Mouse (Mus musculus) midbrain, embryonic 12.5 days (tissue): ENCODE data around the gene Gm4553. TPM values are rescaled to one million over a fixed set of nuclear protein-coding genes. Genes with fewer than 3 reads are reported as not detected.
"Not testable (repeated sequence)": the region's sequence is repeated elsewhere in the genome, so short reads cannot be mapped to it uniquely, and the experiment has no call there.

Experiments used
- ATAC-seq: fragments of 200-750 bp; cut with Nextera tagmentation; 2 replicates; pipeline ENCODE4 v1.8.0; 2017; ENCODE audit warnings: low read depth, moderate TSS enrichment, moderate library complexity; ENCODE audit not compliant: low FRiP score
- H3K27ac ChIP-seq: fragments of 300-500 bp; sonication (generic); replicated peaks from 2 replicates; pipeline ENCODE4 v1.5.1; 2016; ENCODE audit warnings: mild to moderate bottlenecking
- H3K27me3 ChIP-seq: fragments of 300-500 bp; sonication (generic); 2 replicates; pipeline ENCODE4 v1.6.1; 2016; ENCODE audit warnings: mild to moderate bottlenecking
- H3K36me3 ChIP-seq: fragments of 300-500 bp; sonication (generic); 2 replicates; pipeline ENCODE4 v1.6.1; 2016
- H3K4me1 ChIP-seq: fragments of 300-500 bp; sonication (generic); 2 replicates; pipeline ENCODE4 v1.6.1; 2016
- H3K4me2 ChIP-seq: fragments of 300-500 bp; sonication (generic); replicated peaks from 2 replicates; pipeline ENCODE4 v1.6.1; 2016; ENCODE audit warnings: mild to moderate bottlenecking, moderate library complexity
- H3K4me3 ChIP-seq: fragments of 300-500 bp; sonication (generic); 2 replicates; pipeline ENCODE4 v1.5.1; 2016; ENCODE audit warnings: mild to moderate bottlenecking
- H3K9ac ChIP-seq: fragments of 300-500 bp; sonication (generic); replicated peaks from 2 replicates; pipeline ENCODE4 v1.6.1; 2016; ENCODE audit warnings: mild to moderate bottlenecking, moderate library complexity
- H3K9me3 ChIP-seq: fragments of 300-500 bp; sonication (generic); 2 replicates; pipeline ENCODE4 v1.6.1; 2016; ENCODE audit warnings: mild to moderate bottlenecking
- WGBS: fragments of 180-500 bp; shearing (Covaris S2); methylation state at CpG from one replicate; pipeline ENCODE4 v1.1.7; 2016; 5-methylcytosine and 5-hydroxymethylcytosine counted together
- polyA plus RNA-seq: library from polyadenylated mRNA; unstranded; fragments of >200 nt; fragmentation: Nextera tagmentation; extraction: Ambion mirVana; gene quantifications from 2 replicates; pipeline ENCODE4 v1.2.1, GENCODE M21; 2016

The Gm4553 gene
- polyA plus RNA-seq: not detected in 2 replicates

DNA sequence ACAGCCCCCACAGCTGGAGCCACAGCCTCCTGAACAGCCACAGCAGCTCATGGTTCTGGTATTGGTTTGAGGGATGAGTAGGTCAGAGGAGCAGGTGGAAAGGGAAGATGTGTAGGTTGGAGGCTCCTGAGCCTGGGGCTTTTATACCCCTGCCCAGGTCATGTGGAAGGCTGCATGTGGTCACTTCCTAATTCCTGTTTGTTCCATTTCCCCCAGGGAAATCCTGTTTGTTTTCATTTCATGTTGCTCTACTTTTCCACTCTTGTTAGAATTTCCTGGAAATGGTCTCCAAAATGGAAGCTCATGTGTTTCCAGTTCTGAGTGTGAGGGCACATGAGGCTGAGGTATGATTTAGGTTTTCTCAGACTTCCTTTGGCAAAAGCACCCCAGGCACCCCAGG, at the start of gene Gm4553:
TSS of gene Gm4553 (minus strand) at position 101 of the 400 bp plus-strand sequence.
- not testable (repeated sequence) for H3K36me3 ChIP-seq, H3K4me3 ChIP-seq, ATAC-seq, H3K9ac ChIP-seq, H3K27ac ChIP-seq, H3K9me3 ChIP-seq, H3K4me2 ChIP-seq, H3K27me3 ChIP-seq, H3K4me1 ChIP-seq

DNA sequence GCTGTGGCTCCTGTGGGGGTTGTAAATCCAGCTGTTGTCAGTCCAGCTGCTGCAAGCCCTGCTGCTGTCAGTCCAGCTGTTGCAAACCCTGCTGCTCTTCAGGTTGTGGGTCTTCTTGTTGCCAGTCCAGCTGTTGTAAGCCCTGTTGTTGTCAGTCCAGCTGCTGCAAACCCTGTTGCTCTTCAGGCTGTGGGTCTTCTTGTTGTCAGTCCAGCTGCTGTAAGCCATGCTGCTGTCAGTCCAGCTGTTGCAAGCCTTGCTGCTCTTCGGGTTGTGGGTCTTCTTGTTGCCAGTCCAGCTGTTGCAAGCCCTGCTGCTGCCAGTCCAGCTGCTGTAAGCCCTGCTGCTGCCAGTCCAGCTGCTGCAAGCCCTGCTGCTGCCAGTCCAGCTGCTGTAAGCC, 46.6 kb upstream of the Gm4553 start:
- not testable (repeated sequence) for ATAC-seq, H3K36me3 ChIP-seq, H3K27ac ChIP-seq, H3K4me1 ChIP-seq, H3K4me2 ChIP-seq, H3K9ac ChIP-seq, H3K9me3 ChIP-seq, H3K27me3 ChIP-seq, H3K4me3 ChIP-seq
- 65% methylated on average over 1 of the region's 1 CpGs for WGBS

DNA sequence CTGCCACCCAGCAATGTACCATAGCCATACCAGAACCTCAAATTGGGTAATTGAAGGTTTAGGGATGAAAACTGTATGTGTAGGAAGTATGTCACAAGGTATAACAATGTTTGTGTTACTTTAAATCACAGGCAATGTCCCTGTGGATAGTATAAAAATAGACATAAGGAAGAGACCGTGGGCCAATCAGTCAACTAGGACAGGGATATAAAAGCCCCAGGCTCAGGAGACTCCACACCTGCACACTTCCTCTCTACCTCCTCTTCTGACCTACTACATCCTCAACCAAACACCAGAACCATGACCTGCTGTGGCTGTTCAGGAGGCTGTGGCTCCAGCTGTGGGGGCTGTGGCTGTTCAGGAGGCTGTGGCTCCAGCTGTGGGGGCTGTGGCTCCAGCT, 46.0 kb upstream of the Gm4553 start, which contains the start of gene Gm7579:
TSS of gene Gm7579 (plus strand) at position 301 of the 400 bp plus-strand sequence.
- Histone ChIP-seq H3K9me3 (no peaks in the 10 kb centered on the region), H3K27ac (no peak within 1 kb of the TSS), H3K36me3 (no peaks in the 10 kb centered on the region), H3K27me3 (no peaks in the 10 kb centered on the region), H3K4me1 (no peaks in the 10 kb centered on the region), H3K4me2 (no peak within 1 kb of the TSS), H3K9ac (no peak within 1 kb of the TSS), H3K4me3 (no peak within 1 kb of the TSS)
- ATAC-seq: no peak
- WGBS: 100% methylated on average over 1 of the region's 1 CpGs

DNA sequence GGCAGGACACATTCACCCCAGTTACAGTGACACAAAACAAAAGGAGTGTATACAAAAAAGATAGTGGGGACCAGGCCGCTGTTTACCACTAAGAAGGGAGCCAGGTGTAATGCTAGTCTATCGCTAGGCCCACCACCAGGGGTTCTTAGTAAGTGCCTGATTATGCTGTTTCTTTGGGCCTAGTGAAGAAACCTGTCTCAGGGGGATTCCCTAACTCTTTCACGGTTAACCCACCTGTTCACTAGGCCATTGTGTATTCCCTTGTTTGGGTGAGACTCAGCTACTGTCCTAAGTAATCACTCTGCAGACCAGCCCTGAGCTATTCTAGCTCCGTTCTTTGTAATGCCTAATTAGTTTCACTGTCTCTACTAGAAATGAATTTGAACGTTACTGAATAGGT, 41.4 kb upstream of the Gm4553 start:
- not testable (repeated sequence) for H3K9ac ChIP-seq, H3K9me3 ChIP-seq, ATAC-seq, H3K27me3 ChIP-seq, H3K27ac ChIP-seq, H3K4me3 ChIP-seq, H3K36me3 ChIP-seq, H3K4me1 ChIP-seq, H3K4me2 ChIP-seq
- 76% methylated on average over 5 of the region's 5 CpGs for WGBS

DNA sequence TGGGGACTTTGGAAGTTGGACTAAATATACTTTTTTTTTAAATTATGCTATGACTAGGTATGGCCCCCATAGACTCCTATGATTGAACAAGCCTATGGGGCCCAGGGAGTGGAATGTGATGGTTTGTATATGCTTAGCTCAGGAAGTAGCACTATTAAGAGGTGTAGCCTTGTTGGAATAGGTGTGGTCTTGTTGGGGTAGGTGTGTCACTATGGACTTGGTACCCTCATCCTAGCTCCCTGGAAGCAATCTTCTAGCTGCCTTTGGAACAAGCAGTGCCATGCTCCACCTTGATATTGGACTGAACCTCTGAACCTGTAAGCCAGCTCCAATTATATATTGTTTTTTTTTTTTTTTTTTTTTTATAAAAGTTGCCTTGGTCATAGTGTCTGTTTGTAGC, 39.9 kb upstream of the Gm4553 start:
- Histone ChIP-seq H3K27ac (no peak overlapping the region), H3K4me2 (no peak overlapping the region), H3K4me1 (no peaks in the 10 kb centered on the region), H3K4me3 (no peak overlapping the region), H3K27me3 (no peaks in the 10 kb centered on the region), H3K9ac (no peak overlapping the region), H3K36me3 (no peaks in the 10 kb centered on the region), H3K9me3 (no peaks in the 10 kb centered on the region)
- no peak for ATAC-seq

DNA sequence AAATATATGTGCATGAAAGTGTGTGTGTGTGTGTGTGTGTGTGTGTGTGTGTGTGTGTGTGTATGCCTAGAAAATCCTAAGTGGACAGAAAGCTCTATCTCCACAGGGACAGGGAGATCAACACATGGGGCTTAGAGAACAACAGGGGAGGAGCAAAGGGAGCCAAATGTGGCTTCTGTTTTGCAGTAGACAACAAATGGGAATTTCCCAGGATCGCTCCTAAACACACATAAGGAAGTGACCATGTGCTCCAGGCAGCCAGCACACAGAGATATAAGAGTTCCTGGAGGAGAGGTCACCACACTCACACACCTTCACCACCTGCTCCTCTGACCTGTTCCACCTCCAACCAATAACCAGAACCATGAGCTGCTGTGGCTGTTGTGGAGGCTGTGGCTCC, 35.5 kb upstream of the Gm4553 start, which contains the start of gene Krtap5-3:
TSS of gene Krtap5-3 (plus strand) at position 301 of the 400 bp plus-strand sequence.
- no peaks in the 10 kb centered on the region for H3K27me3 ChIP-seq
- H3K4me3 ChIP-seq: no peak within 1 kb of the TSS
- no peak for ATAC-seq
- no peaks in the 10 kb centered on the region for H3K9me3 ChIP-seq
- no peak within 1 kb of the TSS for H3K9ac ChIP-seq
- H3K4me2 ChIP-seq: no peak within 1 kb of the TSS
- H3K27ac ChIP-seq: no peak within 1 kb of the TSS
- H3K36me3 ChIP-seq: no peaks in the 10 kb centered on the region
- 79% methylated on average over 1 of the region's 1 CpGs for WGBS
- no peaks in the 10 kb centered on the region for H3K4me1 ChIP-seq

DNA sequence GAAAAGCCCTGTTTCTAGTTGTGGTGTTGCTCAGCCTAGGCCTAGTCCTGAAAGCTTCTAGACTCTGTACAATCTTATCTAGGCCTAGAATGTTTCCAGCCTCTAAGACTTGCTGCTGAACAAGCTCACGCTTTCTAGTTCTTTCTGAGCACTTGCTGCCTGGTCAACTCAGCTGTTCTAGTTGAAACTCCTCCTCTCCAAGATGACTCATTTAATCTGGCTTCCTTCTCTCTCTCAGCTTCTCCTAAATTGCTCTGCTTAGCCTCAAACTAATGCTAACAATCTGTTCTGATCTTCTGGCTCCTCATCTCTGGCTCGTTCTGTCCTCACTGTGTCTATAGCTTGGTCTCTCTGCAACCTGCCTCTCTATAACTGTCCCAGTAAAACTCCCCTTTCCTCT, 33.2 kb upstream of the Gm4553 start:
- no peak overlapping the region for H3K4me2 ChIP-seq
- H3K9ac ChIP-seq: no peak overlapping the region
- no peaks in the 10 kb centered on the region for H3K4me1 ChIP-seq
- no peaks in the 10 kb centered on the region for H3K9me3 ChIP-seq
- whole genome bisulfite sequencing: 83% methylated on average over 2 of the region's 2 CpGs
- H3K36me3 ChIP-seq: no peaks in the 10 kb centered on the region
- no peaks in the 10 kb centered on the region for H3K27me3 ChIP-seq
- H3K27ac ChIP-seq: no peak overlapping the region
- no peak for ATAC-seq
- H3K4me3 ChIP-seq: no peak overlapping the region

DNA sequence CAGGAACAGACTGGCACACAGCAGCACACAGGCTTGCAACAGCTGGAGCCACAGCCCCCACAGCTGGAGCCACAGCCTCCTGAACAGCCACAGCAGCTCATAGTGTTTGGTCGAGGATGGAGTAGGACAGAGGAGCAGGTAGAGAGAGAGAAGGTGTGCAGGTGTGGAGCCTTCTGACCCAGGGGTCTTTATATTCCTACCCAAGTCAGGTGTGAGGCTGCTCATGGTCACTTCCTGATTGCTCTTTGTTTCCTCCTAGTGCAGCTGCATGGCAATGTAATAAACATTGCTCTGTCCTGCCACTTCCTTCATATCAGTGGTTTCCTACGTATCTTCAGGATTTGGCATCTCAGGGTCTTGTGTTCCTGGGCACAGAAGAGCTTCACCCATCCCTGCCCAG, 24.8 kb upstream of the Gm4553 start, which contains the start of gene Gm10153:
TSS of gene Gm10153 (minus strand) at position 101 of the 400 bp plus-strand sequence.
- Histone ChIP-seq H3K36me3 (no peaks in the 10 kb centered on the region), H3K4me1 (no peaks in the 10 kb centered on the region), H3K27me3 (no peaks in the 10 kb centered on the region), H3K9me3 (no peaks in the 10 kb centered on the region), H3K4me3 (no peak within 1 kb of the TSS), H3K27ac (no peak within 1 kb of the TSS), H3K4me2 (no peak within 1 kb of the TSS), H3K9ac (no peak within 1 kb of the TSS)
- ATAC-seq: no peak
- 53% methylated on average over 2 of the region's 2 CpGs for WGBS

DNA sequence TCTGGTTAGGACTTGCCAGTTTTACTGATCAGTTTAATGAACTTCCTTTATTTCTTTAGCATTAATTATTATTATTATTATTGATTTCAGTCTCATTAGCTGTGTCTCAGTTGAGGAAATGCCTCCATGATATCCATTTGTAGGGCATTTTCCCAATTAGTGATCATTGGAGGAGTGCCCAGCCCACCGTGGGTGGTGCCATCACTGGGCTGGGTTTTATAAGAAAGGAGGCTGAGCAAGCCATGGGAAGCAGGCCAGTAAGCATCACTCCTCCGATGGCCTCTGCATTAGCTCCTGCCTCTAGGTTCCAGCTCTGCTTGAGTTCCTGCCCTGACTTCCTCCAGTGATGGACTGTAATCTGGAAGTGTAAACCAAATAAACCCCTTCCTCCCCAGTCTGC, 22.6 kb upstream of the Gm4553 start:
- ATAC-seq: no peak
- 58% methylated on average over 2 of the region's 2 CpGs for WGBS
- H3K4me3 ChIP-seq: no peak overlapping the region

DNA sequence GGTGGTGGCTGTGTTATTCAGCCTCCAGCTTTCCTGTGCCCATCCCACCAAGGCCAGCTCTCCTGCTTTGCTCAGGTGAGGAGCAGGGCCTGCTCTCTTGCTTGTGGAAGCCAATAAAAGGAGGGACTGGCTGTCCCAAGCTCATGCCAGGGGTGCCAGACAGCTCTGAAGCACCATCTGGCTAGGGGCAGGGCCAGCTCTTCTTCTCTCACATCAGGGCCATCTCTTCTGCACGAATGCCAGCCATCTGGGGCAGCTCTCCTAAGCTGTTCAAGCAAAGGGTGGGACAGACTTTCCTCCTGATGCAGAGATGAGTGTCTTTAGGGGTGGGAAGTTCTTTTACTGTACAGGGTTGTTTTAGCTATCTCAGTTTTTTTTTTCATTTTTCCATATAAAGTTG, 15.5 kb upstream of the Gm4553 start:
- Histone ChIP-seq H3K27ac (no peak overlapping the region), H3K4me2 (no peak overlapping the region), H3K9ac (no peak overlapping the region), H3K36me3 (no peaks in the 10 kb centered on the region), H3K9me3 (no peaks in the 10 kb centered on the region), H3K4me1 (no peaks in the 10 kb centered on the region), H3K27me3 (no peaks in the 10 kb centered on the region), H3K4me3 (no peak overlapping the region)
- 65% methylated on average over 1 of the region's 1 CpGs for WGBS
- ATAC-seq: no peak

More for the DNA sequence above, 22.6 kb upstream of the Gm4553 start:
- no peak overlapping the region for H3K27ac ChIP-seq
- no peak overlapping the region for H3K9ac ChIP-seq
- no peak overlapping the region for H3K4me2 ChIP-seq
- H3K4me1 ChIP-seq: no peaks in the 10 kb centered on the region
- no peaks in the 10 kb centered on the region for H3K27me3 ChIP-seq
- no peaks in the 10 kb centered on the region for H3K36me3 ChIP-seq
- no peaks in the 10 kb centered on the region for H3K9me3 ChIP-seq

DNA sequence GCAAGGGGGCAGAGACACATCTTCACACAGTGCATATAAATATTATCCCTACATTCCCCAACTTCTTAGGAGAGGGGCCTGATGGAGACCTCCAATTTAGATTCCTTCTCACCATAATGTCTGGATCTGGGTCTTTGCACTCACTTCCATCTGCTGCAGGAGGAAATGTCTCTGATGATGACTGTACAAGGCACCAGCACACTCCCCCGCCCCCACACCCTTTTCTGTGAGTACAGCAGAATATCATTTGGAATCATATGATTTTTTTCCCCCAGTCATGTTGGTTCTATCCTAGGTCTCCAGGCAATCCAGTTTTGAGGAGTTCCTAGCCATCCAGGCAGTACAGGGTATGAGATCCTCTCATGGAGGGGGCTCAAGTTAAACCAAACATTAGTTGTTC, 13.1 kb upstream of the Gm4553 start:
- H3K9me3 ChIP-seq: no peaks in the 10 kb centered on the region
- H3K9ac ChIP-seq: no peak overlapping the region
- no peak for ATAC-seq
- H3K27me3 ChIP-seq: no peaks in the 10 kb centered on the region
- no peak overlapping the region for H3K27ac ChIP-seq
- H3K4me2 ChIP-seq: no peak overlapping the region
- 68% methylated on average over 1 of the region's 1 CpGs for WGBS
- H3K36me3 ChIP-seq: no peaks in the 10 kb centered on the region
- H3K4me3 ChIP-seq: no peak overlapping the region
- no peaks in the 10 kb centered on the region for H3K4me1 ChIP-seq

DNA sequence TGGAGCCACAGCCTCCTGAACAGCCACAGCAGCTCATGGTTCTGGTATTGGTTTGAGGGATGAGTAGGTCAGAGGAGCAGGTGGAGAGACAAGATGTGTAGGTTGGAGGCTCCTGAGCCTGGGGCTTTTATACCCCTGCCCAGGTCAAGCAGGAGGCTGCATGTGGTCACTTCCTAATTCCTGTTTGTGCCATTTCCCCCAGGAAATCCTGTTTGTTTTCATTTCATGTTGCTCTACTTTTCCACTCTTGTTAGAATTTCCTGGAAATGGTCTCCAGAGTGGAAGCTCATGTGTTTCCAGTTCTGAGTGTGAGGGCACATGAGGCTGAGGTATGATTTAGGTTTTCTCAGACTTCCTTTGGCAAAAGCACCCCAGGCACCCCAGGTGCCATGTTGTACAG, 10.4 kb upstream of the Gm4553 start, which contains the start of gene Krtap5-2:
TSS of gene Krtap5-2 (minus strand) at position 101 of the 400 bp plus-strand sequence.
- not testable (repeated sequence) for H3K27ac ChIP-seq, H3K36me3 ChIP-seq, H3K9ac ChIP-seq, H3K27me3 ChIP-seq, H3K4me1 ChIP-seq, H3K4me2 ChIP-seq, ATAC-seq, H3K4me3 ChIP-seq, H3K9me3 ChIP-seq

DNA sequence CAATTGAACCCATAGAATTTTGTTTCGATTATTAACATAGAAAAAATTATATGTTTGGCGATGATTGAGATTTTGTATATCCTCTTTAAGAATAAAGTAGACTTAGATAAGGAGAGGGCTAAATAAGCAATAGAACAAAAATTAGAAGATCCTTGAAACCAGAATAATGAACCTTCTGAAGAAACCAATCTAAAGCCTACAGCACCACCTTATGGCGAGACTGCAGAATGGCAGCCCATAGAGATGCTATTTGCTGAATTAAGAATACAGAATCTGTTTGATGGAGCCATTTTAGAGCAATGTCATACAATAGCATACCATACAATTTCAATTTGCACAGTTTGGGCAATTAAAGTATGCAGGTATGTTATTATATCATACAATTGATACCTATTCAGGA, 4.3 kb upstream of the Gm4553 start:
- Histone ChIP-seq H3K4me3 (no peak overlapping the region), H3K27me3 (no peaks in the 10 kb centered on the region), H3K9ac (no peak overlapping the region), H3K4me1 (no peaks in the 10 kb centered on the region), H3K4me2 (no peak overlapping the region), H3K9me3 (no peaks in the 10 kb centered on the region), H3K27ac (no peak overlapping the region), H3K36me3 (no peaks in the 10 kb centered on the region)
- WGBS: 44% methylated on average over 3 of the region's 3 CpGs
- ATAC-seq: no peak
